Mouse (Mus musculus): ENCODE measurements around the gene Hnrnpl.

DNA sequence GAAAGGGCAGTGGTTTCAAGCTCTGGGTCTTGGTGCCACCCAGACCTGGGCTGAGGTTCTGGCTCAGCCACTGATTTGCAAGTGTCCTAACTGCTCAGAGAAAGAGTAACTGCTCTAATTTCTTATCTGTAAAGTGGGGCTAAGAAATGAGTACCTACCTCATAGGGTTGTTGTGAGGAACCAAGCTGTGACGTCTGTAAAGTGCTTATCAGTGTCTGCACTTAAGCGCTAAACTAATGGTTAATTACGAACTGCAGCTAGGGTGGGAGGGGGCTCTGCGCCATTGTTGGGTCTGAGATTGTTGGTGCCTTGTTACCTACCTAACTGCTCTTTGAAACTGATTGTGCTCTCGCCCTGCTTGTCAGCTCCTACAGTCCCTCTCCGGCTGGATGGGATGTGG is 9.2 kb downstream of the Hnrnpl start:
- TF ChIP-seq NELFE (IDR thresholded peaks at IDR 0.05; ENCODE audit: low read depth, low read length): no peak
- TF ChIP-seq E2F4 (IDR thresholded peaks at IDR 0.05; ENCODE audit: insufficient replicate concordance, low read depth, low read length): no peak
- no peak for TF ChIP-seq CTCF (conservative IDR thresholded peaks at IDR 0.05 in 1 of 2, IDR thresholded peaks at IDR 0.05 in 1 of 2; ENCODE audit: low read depth in 2 of 2, low read length in 2 of 2)
- TF ChIP-seq EP300 (IDR thresholded peaks at IDR 0.05; ENCODE audit: low read length): no peak
- no peak for TF ChIP-seq ETS1 (conservative IDR thresholded peaks at IDR 0.05; ENCODE audit: low read depth, low read length)
- TF ChIP-seq POLR2A (IDR thresholded peaks at IDR 0.05; ENCODE audit: low read depth, low read length): no peak

Data from CH12.LX (cell line).